Mouse (Mus musculus): ENCODE measurements at regions not wholly inside any gene's neighbourhood (a gene's known extent, or its start where the extent isn't known, plus 50 kb on each side); places are given as distances from the start of the nearest gene placed in this dataset.

DNA sequence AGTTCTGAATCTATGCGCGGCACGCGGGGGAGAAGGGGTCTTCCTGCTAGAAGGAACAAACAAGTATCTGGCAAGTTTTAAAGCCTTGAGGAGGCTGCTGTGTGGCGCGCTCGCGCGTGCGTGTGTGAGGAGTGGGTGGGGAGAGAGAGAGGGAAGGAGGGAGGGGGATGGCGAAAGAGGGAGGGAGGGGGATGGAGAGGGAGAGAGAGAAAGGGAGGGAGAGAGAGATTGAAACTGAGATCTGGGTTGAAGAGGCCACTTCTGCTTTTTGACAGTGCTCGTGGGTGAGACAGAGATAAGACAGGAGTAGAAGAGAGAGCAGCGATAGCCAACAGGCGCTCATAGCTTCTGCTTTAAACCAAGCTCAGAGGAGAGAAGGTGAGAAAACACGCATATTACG is 166.0 kb upstream of the Rxfp2 start:
- TF ChIP-seq EP300 (optimal IDR thresholded peaks at IDR 0.05) (no peak), CTCF (IDR thresholded peaks at IDR 0.05; ENCODE audit: low read depth) (no peak)
